Mouse (Mus musculus) kidney, postnatal 4 days (tissue): ENCODE results near the gene Aqp2.
A peak's percentile ranks its signal among the peaks of the same experiment; 100 is the strongest.

Experiments
- DNase-seq, 2 experiments: peaks; one replicate each; pipeline ENCODE4 v3.0.0; 2021; ENCODE audit warnings: mixed read lengths in 2 of 2

Aqp2 gene

GRCm38 (mm10) chr15:99578802-99579485 lies at the start of gene Aqp2:
TSS of gene Aqp2 (plus strand) at chr15:99579055.
- DNase-seq, result peak in 1 of 2 experiments; percentile 38

- peak in 1 of 2 experiments; percentile 14 for DNase-seq
These were observed 47.7 kb upstream of the Aqp2 start for GRCm38 (mm10) chr15:99531146-99531545.

- peak in 1 of 2 experiments; percentile 14 for DNase-seq
These were observed 46.8 kb upstream of the Aqp2 start for GRCm38 (mm10) chr15:99532023-99532422.

GRCm38 (mm10) chr15:99536889-99537862 lies 41.7 kb upstream of the Aqp2 start:
- DNase-seq, result no peak

- DNase-seq, result no peak
These were observed 39.0 kb upstream of the Aqp2 start for GRCm38 (mm10) chr15:99539891-99540290.

GRCm38 (mm10) chr15:99544047-99544446 lies 34.8 kb upstream of the Aqp2 start:
- DNase-seq, result no peak

GRCm38 (mm10) chr15:99546596-99546995 lies 32.3 kb upstream of the Aqp2 start:
- DNase-seq, result no peak

GRCm38 (mm10) chr15:99547732-99548131 lies 31.1 kb upstream of the Aqp2 start:
- no peak for DNase-seq

GRCm38 (mm10) chr15:99549901-99550300 lies 29.0 kb upstream of the Aqp2 start:
- no peak for DNase-seq

- no peak for DNase-seq
These were observed 25.1 kb upstream of the Aqp2 start for GRCm38 (mm10) chr15:99553767-99554166.

GRCm38 (mm10) chr15:99558947-99559346 lies 19.9 kb upstream of the Aqp2 start:
- DNase-seq, result no peak

GRCm38 (mm10) chr15:99560246-99560645 lies 18.6 kb upstream of the Aqp2 start:
- no peak for DNase-seq

- DNase-seq, result no peak
These were observed 11.5 kb upstream of the Aqp2 start for GRCm38 (mm10) chr15:99567371-99567770.

- DNase-seq, result no peak
These were observed 10.2 kb upstream of the Aqp2 start for GRCm38 (mm10) chr15:99568682-99569081.

- no peak for DNase-seq
These were observed 9.7 kb upstream of the Aqp2 start for GRCm38 (mm10) chr15:99569123-99569522.

GRCm38 (mm10) chr15:99583463-99584344 lies 4.8 kb downstream of the Aqp2 start:
- peak; percentile 67 to 75 for DNase-seq

- DNase-seq, result peak; percentile 39 to 61
These were observed 5.8 kb downstream of the Aqp2 start for GRCm38 (mm10) chr15:99584407-99585202.

GRCm38 (mm10) chr15:99585741-99586140 lies 6.9 kb downstream of the Aqp2 start:
- DNase-seq, result no peak

GRCm38 (mm10) chr15:99586525-99586924 lies 7.7 kb downstream of the Aqp2 start:
- no peak for DNase-seq

- no peak for DNase-seq
These were observed 10.4 kb downstream of the Aqp2 start for GRCm38 (mm10) chr15:99589237-99589636.

- no peak for DNase-seq
These were observed 10.8 kb downstream of the Aqp2 start for GRCm38 (mm10) chr15:99589704-99590103.
